Mouse (Mus musculus) embryonic fibroblast, embryonic 13.5 days (primary cell): ENCODE measurements around the gene Rab11fip5.

Source experiments
- CTCF ChIP-seq: IDR thresholded peaks from 2 replicates; pipeline ENCODE4 v1.5.1; 2011; ENCODE audit warnings: mild to moderate bottlenecking, control low read depth, low read length, moderate library complexity, borderline replicate concordance; ENCODE audit not compliant: insufficient read depth
- POLR2A ChIP-seq: IDR thresholded peaks from 2 replicates; pipeline ENCODE4 v1.6.1; 2011; ENCODE audit warnings: low read depth, mild to moderate bottlenecking, control low read depth, low read length, moderate library complexity

DNA sequence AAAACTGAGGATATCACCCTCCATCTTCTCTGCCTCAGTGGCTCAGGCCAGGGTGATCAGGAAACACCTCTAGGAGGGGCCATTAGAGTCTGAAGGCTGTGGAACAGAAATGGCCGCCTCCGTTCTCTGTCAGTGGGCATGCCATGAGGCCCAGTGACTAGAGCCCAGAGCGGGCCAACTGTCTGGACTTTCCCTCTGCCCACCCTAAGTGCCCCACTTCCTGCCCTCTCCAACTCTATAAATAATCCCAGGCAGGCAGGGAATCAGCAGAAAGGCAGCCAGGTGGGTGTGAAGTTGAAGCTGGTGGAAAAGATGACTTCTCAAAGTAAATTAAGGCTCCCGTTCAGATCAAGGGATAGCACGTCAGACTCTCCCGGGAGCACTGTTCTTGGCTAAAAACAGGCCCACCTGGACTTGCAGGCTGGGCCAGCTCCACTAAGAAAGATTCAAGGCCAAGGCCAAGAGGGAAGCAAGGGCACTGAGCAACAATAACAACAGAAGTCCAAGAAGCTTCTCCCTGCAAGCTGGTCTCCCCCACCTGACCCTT, 2.5 kb downstream of the Rab11fip5 start:
- TF ChIP-seq CTCF = no peak
- no peak for TF ChIP-seq POLR2A
